26 mouse cellular contexts compared by ENCODE assay signal in the genomic region with DNA sequence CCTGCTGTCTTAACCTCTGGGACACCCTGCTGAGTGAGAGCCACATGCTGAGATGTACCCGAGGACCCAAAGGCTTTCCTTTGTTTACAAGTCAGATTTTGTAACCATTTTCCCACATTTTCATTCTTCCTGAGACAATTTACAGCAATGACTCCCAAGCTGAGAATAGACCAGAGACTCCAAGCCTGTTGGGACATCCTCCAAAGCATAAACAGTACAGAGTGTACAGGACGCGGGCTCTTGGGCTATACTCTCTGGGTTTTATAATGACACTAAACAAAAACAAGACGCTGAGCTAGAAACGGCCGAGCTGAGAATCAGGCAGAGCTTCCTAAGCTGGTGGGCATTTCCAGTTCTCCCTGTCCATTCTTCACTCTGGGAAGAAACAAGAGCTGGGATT. TPM values are rescaled to one million over a fixed set of nuclear protein-coding genes. Genes with fewer than 3 reads are reported as not detected.
A peak's percentile ranks its signal among the peaks of the same experiment; 100 is the strongest.
DNase-seq lines count a peak whose midpoint lies in the region; ATAC-seq and TF ChIP-seq lines count a peak whose summit lies in the region.
"Had no signal": no experiment of that assay in that cellular context is flagged by ENCODE, and none has a peak within 500 bp of the region (broad histone marks: within the 10 kb centered on the region; RNA-seq: fewer than 3 reads in every experiment).

No protein-coding gene starts in this region.

- WGBS in heart, embryonic 13.5 days, result 81% methylated on average over 6 of the region's 6 CpGs
- WGBS in kidney, postnatal 0 days, result 81% methylated on average over 6 of the region's 6 CpGs
- 61% methylated on average over 6 of the region's 6 CpGs for WGBS in lung, adult 2 months
- whole genome bisulfite sequencing in hindbrain, embryonic 13.5 days, result 85% methylated on average over 6 of the region's 6 CpGs

- no peak for ATAC-seq in heart, embryonic 13.5 days (ENCODE audit: extremely low read depth, insufficient number of reproducible peaks, low FRiP score, low TSS enrichment)
- ATAC-seq in kidney, postnatal 0 days (replicated peaks; ENCODE audit: low FRiP score, low read depth), result no peak
- ATAC-seq in hindbrain, embryonic 13.5 days (ENCODE audit: low FRiP score), result no peak
- ATAC-seq: CD4-positive, CD25-positive, alpha-beta regulatory T cell, adult 4 months; forebrain, embryonic 16.5 days; hindbrain, embryonic 16.5 days; liver, embryonic 12.5 days had no signal

- TF ChIP-seq POLR2A in lung, adult 2 months (IDR thresholded peaks at IDR 0.05; ENCODE audit: borderline replicate concordance, extremely low read depth, low read depth, low read length), result no peak

- no peak overlapping the region for H3K4me3 ChIP-seq in heart, embryonic 13.5 days
- H3K4me3 ChIP-seq in kidney, postnatal 0 days (replicated peaks; ENCODE audit: low read depth, low read length), result no peak overlapping the region
- no peak overlapping the region for H3K4me3 ChIP-seq in lung, adult 2 months (replicated peaks; ENCODE audit: extremely low read depth, low read depth, low read length)
- H3K4me3 ChIP-seq in hindbrain, embryonic 13.5 days, result no peak overlapping the region
- H3K4me3 ChIP-seq: erythroblast, embryonic 14.5 days; heart, embryonic 10.5 days; hindbrain, embryonic 10.5 days; layer of hippocampus, adult 2 months; limb, embryonic 13.5 days; liver, embryonic 12.5 days; midbrain, embryonic 12.5 days; myocyte; neural tube, embryonic 12.5 days had no signal

- H3K36me3 ChIP-seq in heart, embryonic 13.5 days, result no peaks in the 10 kb centered on the region
- no peaks in the 10 kb centered on the region for H3K36me3 ChIP-seq in kidney, postnatal 0 days (ENCODE audit: insufficient read depth, low read length)
- no peaks in the 10 kb centered on the region for H3K36me3 ChIP-seq in hindbrain, embryonic 13.5 days
- H3K36me3 ChIP-seq: heart, embryonic 10.5 days; hindbrain, embryonic 10.5 days; limb, embryonic 13.5 days; liver, embryonic 12.5 days; midbrain, embryonic 12.5 days; neural tube, embryonic 12.5 days had no signal

- no peaks in the 10 kb centered on the region for H3K9me3 ChIP-seq in heart, embryonic 13.5 days
- no peaks in the 10 kb centered on the region for H3K9me3 ChIP-seq in kidney, postnatal 0 days (replicated peaks; ENCODE audit: low read length)
- no peaks in the 10 kb centered on the region for H3K9me3 ChIP-seq in hindbrain, embryonic 13.5 days
- H3K9me3 ChIP-seq: heart, embryonic 10.5 days; liver, embryonic 12.5 days; neural tube, embryonic 12.5 days had no signal

- intact Hi-C loops in heart, postnatal 10 days (cut with DNase I), result no loop called here

- H3K4me2 ChIP-seq in heart, embryonic 13.5 days, result no peak overlapping the region
- no peak overlapping the region for H3K4me2 ChIP-seq in kidney, postnatal 0 days (ENCODE audit: low read length)
- H3K4me2 ChIP-seq in hindbrain, embryonic 13.5 days, result no peak overlapping the region
- H3K4me2 ChIP-seq: limb, embryonic 13.5 days; liver, embryonic 12.5 days; lung, embryonic 14.5 days; midbrain, embryonic 12.5 days; neural tube, embryonic 12.5 days had no signal

- no peak for DNase-seq in heart, postnatal 10 days
- no peak for DNase-seq in kidney, postnatal 0 days (ENCODE audit: low spot score)
- no peak for DNase-seq in kidney, adult 18-20 months
- peak; percentile 35 for DNase-seq in lung, postnatal 25 days (ENCODE audit: low spot score)
- DNase-seq in lung, adult 2 months, result no peak
- DNase-seq: adrenal gland, adult 2 months; adrenal gland, postnatal 36 days; cerebellum, adult 2 months; right cerebral cortex, adult 18-20 months; thymus, postnatal 36 days had no signal

- H3K27me3 ChIP-seq in heart, embryonic 13.5 days (replicated peaks), result no peaks in the 10 kb centered on the region
- H3K27me3 ChIP-seq in kidney, postnatal 0 days (ENCODE audit: insufficient read depth, low read length), result no peaks in the 10 kb centered on the region
- 0 out of 2 replicates have a peak, but pooled peaks cover 2% of the 10 kb centered on the region for H3K27me3 ChIP-seq in hindbrain, embryonic 13.5 days
- H3K27me3 ChIP-seq: limb, embryonic 13.5 days; liver, embryonic 12.5 days; midbrain, embryonic 12.5 days; neural tube, embryonic 12.5 days had no signal

- no peak for TF ChIP-seq CTCF in kidney, postnatal 0 days (IDR thresholded peaks at IDR 0.05; ENCODE audit: low read depth)
- no peak for TF ChIP-seq CTCF in lung, adult 2 months (IDR thresholded peaks at IDR 0.05; ENCODE audit: insufficient read depth, low read length)

- H3K4me1 ChIP-seq in heart, embryonic 13.5 days, result peaks cover 15% of the 10 kb centered on the region; the same call in 1 of the 2 replicates
- H3K4me1 ChIP-seq in kidney, postnatal 0 days (replicated peaks; ENCODE audit: insufficient read depth, low read length), result no peaks in the 10 kb centered on the region
- H3K4me1 ChIP-seq in lung, adult 2 months (ENCODE audit: control insufficient read depth, insufficient read depth, low read length), result no peaks in the 10 kb centered on the region; the same call in 1 of the 2 replicates
- H3K4me1 ChIP-seq in hindbrain, embryonic 13.5 days (replicated peaks), result no peaks in the 10 kb centered on the region
- H3K4me1 ChIP-seq: heart, embryonic 10.5 days; hindbrain, embryonic 10.5 days; limb, embryonic 13.5 days; liver, embryonic 12.5 days; midbrain, embryonic 12.5 days; neural tube, embryonic 12.5 days had no signal

- H3K9ac ChIP-seq in heart, embryonic 13.5 days, result no peak overlapping the region
- H3K9ac ChIP-seq in kidney, postnatal 0 days (ENCODE audit: low read depth, low read length), result no peak overlapping the region
- H3K9ac ChIP-seq in hindbrain, embryonic 13.5 days, result no peak overlapping the region
- H3K9ac ChIP-seq: limb, embryonic 13.5 days; liver, embryonic 12.5 days; lung, embryonic 14.5 days; midbrain, embryonic 12.5 days; neural tube, embryonic 12.5 days had no signal

- H3K27ac ChIP-seq in heart, embryonic 13.5 days (replicated peaks), result 0 out of 2 replicates have a peak overlapping the region, but pooled peaks have one; percentile 8
- H3K27ac ChIP-seq in kidney, postnatal 0 days, result peak overlapping the region; percentile 74
- H3K27ac ChIP-seq in hindbrain, embryonic 13.5 days, result no peak overlapping the region
- H3K27ac ChIP-seq: heart, embryonic 10.5 days; hindbrain, embryonic 10.5 days; layer of hippocampus, adult 2 months; limb, embryonic 13.5 days; liver, embryonic 12.5 days; midbrain, embryonic 12.5 days; neural tube, embryonic 12.5 days had no signal

RNA-seq across cellular contexts. Expression of a gene that starts 31.0 kb away (rescaled TPM):
- 0.17 and 0.27 TPM in 2 replicates for polyA plus RNA-seq in heart, embryonic 13.5 days (2015; fragmentation: Nextera tagmentation; extraction: Ambion mirVana)
- total RNA-seq in heart, postnatal 10 days (2021), result 1 to 10 TPM; 5.1 to 8.1 TPM
- polyA plus RNA-seq in kidney, postnatal 0 days (2015; fragmentation: Nextera tagmentation; extraction: Ambion mirVana), result 5.2 and 7.5 TPM in 2 replicates
- polyA plus RNA-seq in lung, adult 2 months (2012; rRNA removed), result 35.4 and 40.4 TPM in 2 replicates
- 2.7 and 2.8 TPM in 2 replicates for polyA plus RNA-seq in hindbrain, embryonic 13.5 days (2015; fragmentation: Nextera tagmentation; extraction: Ambion mirVana)
- total RNA-seq: megakaryocyte, adult 5-6 weeks had no signal
- polyA plus RNA-seq: CD4-positive, CD25-positive, alpha-beta regulatory T cell, adult 4 months; erythroblast, embryonic 14.5 days; heart, embryonic 10.5 days; liver, embryonic 12.5 days had no signal

RNA-seq across cellular contexts. Expression of a gene that starts 53.4 kb away (rescaled TPM):
- polyA plus RNA-seq in heart, embryonic 13.5 days (2015; fragmentation: Nextera tagmentation; extraction: Ambion mirVana), result 6.0 and 6.4 TPM in 2 replicates
- 10 to 100 TPM; 36.2 to 39.6 TPM for total RNA-seq in heart, postnatal 10 days (2021)
- 8.7 and 12.4 TPM in 2 replicates for polyA plus RNA-seq in kidney, postnatal 0 days (2015; fragmentation: Nextera tagmentation; extraction: Ambion mirVana)
- polyA plus RNA-seq in lung, adult 2 months (2012; rRNA removed), result 120 and 125 TPM in 2 replicates
- polyA plus RNA-seq in hindbrain, embryonic 13.5 days (2015; fragmentation: Nextera tagmentation; extraction: Ambion mirVana), result 19.0 and 20.4 TPM in 2 replicates
- polyA plus RNA-seq: CD4-positive, CD25-positive, alpha-beta regulatory T cell, adult 4 months had no signal
